In genomic region chr3:32508666-32509324, GRCm38 (mm10) we compare ENCODE assay signal across 8 mouse cellular contexts. TPM values are rescaled to one million over a fixed set of nuclear protein-coding genes. Genes with fewer than 3 reads are reported as not detected.
DNase-seq lines count a peak whose midpoint lies in the region; ATAC-seq lines count a peak whose summit lies in the region.

No protein-coding gene starts in this region.

- no peak overlapping the region for H3K27ac ChIP-seq in hindbrain, embryonic 14.5 days

- 2% methylated on average over 17 of the region's 17 CpGs for WGBS in hindbrain, embryonic 14.5 days

- H3K9ac ChIP-seq in hindbrain, embryonic 14.5 days = peak overlapping the region; percentile 12; the same call in 1 of the 2 replicates

- H3K36me3 ChIP-seq in hindbrain, embryonic 14.5 days (replicated peaks; ENCODE audit: control insufficient read depth, insufficient read depth) = no peaks in the 10 kb centered on the region

- peak overlapping the region; percentile 62 for H3K4me2 ChIP-seq in hindbrain, embryonic 14.5 days (replicated peaks)

- no peaks in the 10 kb centered on the region for H3K9me3 ChIP-seq in hindbrain, embryonic 14.5 days (ENCODE audit: control insufficient read depth, low read length)

- DNase-seq in ZHBTc4 (ENCODE audit: low read depth, low spot score) = peak; percentile 82
- peak; percentile 62 to 68 for DNase-seq in cerebellum, postnatal 36 days
- peak; percentile 59 to 78 for DNase-seq in frontal cortex, postnatal 36 days (ENCODE audit: low spot score in 2 of 2)
- peak; percentile 86 for DNase-seq in hindbrain, embryonic 14.5 days (ENCODE audit: low spot score)
- peak; percentile 36 to 63 for DNase-seq in layer of hippocampus, postnatal 25 days (ENCODE audit: extremely low spot score in 1 of 2, low spot score in 1 of 2)
- peak; percentile 73 for DNase-seq in lung, postnatal 14 days
- DNase-seq in retina, postnatal 1 day = peak; percentile 90
- peak; percentile 48 for DNase-seq in urinary bladder, postnatal 25 days (ENCODE audit: low spot score)

- no peaks in the 10 kb centered on the region for H3K27me3 ChIP-seq in hindbrain, embryonic 14.5 days (ENCODE audit: control insufficient read depth, insufficient read depth, low read length)

- H3K4me1 ChIP-seq in hindbrain, embryonic 14.5 days (replicated peaks; ENCODE audit: control insufficient read depth, insufficient read depth, low read length) = peaks cover 21% of the 10 kb centered on the region; the same call in 1 of the 2 replicates

- H3K4me3 ChIP-seq in hindbrain, embryonic 14.5 days (replicated peaks; ENCODE audit: low read length) = no peak overlapping the region

- ATAC-seq in hindbrain, embryonic 14.5 days (ENCODE audit: low FRiP score) = peak; percentile 48

RNA-seq across cellular contexts. Expression of gene Zfp639, which starts 1.3 kb away (rescaled TPM):
- polyA plus RNA-seq in hindbrain, embryonic 14.5 days (2014; fragmentation: Nextera tagmentation; extraction: Ambion mirVana) = 39.6 and 44.1 TPM in 2 replicates
- total RNA-seq in layer of hippocampus, postnatal 25 days (2021) = 10 to 100 TPM; 30.5 to 36.1 TPM

RNA-seq across cellular contexts. Expression of gene Kcnmb3, which starts 16.8 kb away (rescaled TPM):
- polyA plus RNA-seq in hindbrain, embryonic 14.5 days (2014; fragmentation: Nextera tagmentation; extraction: Ambion mirVana) = 0.11 TPM in 1 of 2 replicates, not detected in the other
- total RNA-seq in layer of hippocampus, postnatal 25 days (2021) = under 1 TPM in 1 of 2 experiments, not detected in 1; 0.66 TPM

RNA-seq across cellular contexts. Expression of gene Mfn1, which starts 20.5 kb away (rescaled TPM):
- 34.6 and 41.7 TPM in 2 replicates for polyA plus RNA-seq in hindbrain, embryonic 14.5 days (2014; fragmentation: Nextera tagmentation; extraction: Ambion mirVana)
- 100 to 1,000 TPM in 1 of 2 experiments, 10 to 100 TPM in 1; 87.7 to 100 TPM for total RNA-seq in layer of hippocampus, postnatal 25 days (2021)
